Mouse (Mus musculus) brown adipose tissue, adult 24 weeks (tissue): ENCODE results near the gene Cnot8. TPM values are rescaled to one million over a fixed set of nuclear protein-coding genes. Genes with fewer than 3 reads are reported as not detected.
"Not testable (repeated sequence)": the region's sequence is repeated elsewhere in the genome, so short reads cannot be mapped to it uniquely, and the experiment has no call there.

Experiments used
- H3K27ac ChIP-seq: fragments of 200-500 bp; replicated peaks from 2 replicates; pipeline ENCODE4 v1.5.1; 2012; ENCODE audit warnings: low read depth, mild to moderate bottlenecking, low read length
- H3K4me1 ChIP-seq: fragments of 200-500 bp; 2 replicates; pipeline ENCODE4 v1.6.1; 2012; ENCODE audit warnings: low read length, mixed read lengths; ENCODE audit not compliant: control insufficient read depth, insufficient read depth, insufficient read length
- H3K4me3 ChIP-seq: fragments of 200-500 bp; 2 replicates; pipeline ENCODE4 v1.5.1; 2012; ENCODE audit warnings: low read depth, mild to moderate bottlenecking, low read length, moderate library complexity; ENCODE audit not compliant: insufficient read depth
- polyA plus RNA-seq: library from polyadenylated mRNA; stranded (reverse); fragments of >200 nt; gene quantifications from 2 replicates; pipeline ENCODE4 v1.2.4, GENCODE M21; 2012; ENCODE audit not compliant: missing spikeins, insufficient read depth, insufficient read length

Gene Cnot8
- 36.4 and 42.1 TPM in 2 replicates for polyA plus RNA-seq

DNA sequence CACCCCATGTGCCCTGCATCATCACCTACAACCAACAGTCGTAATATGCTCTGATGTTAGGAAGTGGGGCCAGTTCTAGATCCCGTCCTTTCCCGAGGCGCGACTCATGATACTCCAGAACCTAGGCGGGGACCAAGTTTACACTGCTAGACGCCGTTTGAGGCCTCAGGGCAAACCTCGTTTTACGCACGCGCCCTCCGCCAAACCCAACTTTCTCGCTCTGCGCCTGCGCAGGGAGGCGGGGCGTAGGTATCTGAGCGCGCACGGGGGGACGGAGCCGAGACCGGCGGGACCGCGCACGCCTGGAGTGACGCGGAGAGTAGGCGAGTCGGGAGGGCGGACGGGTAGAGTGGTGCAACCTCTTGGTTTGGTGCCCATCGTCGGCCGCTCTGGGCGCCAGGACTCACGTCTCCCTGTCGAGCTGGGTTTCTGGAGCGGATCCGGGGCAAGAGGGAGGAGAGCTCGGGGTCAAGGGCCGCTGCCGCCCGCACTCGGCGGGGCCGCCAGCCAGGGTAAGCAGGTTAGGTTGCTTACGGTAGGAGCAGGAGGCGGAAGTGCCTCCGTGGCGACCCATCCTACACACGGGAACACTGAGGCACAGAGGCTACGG lies at the start of gene Cnot8:
Gene Cnot8, plus strand, starts transcription at position 457 of the 610 bp plus-strand sequence.
- Histone ChIP-seq H3K27ac (peak within 1 kb of the TSS; percentile 86), H3K4me3 (peak within 1 kb of the TSS; percentile 86), H3K4me1 (peaks cover 15% of the 10 kb centered on the region)

- Histone ChIP-seq H3K4me3 (no peak overlapping the region), H3K27ac (no peak overlapping the region), H3K4me1 (no peaks in the 10 kb centered on the region)
Measured at GRCm38 (mm10) chr11:58057455-58057854, 46.5 kb upstream of the Cnot8 start.

DNA sequence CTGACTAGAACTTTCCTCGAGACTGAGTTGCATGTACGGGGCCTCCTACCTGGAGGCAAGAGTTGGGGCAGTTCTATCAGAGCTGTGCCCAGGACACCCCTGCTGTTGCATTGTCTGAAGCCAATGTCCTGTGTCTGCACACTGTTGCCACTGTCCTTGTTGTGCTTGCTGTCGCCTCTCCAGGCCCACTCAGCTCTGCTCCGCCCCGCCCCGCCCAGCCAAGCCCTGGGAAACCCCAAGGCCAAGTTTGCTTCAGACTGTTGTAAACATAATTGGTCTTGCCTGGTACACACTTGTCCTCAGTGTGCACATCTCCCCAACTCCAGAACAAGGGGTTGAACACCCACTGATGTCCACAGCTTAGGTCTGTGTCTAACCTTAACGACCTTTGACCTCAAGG lies 44.2 kb upstream of the Cnot8 start:
- not testable (repeated sequence) for H3K4me3 ChIP-seq, H3K4me1 ChIP-seq, H3K27ac ChIP-seq

DNA sequence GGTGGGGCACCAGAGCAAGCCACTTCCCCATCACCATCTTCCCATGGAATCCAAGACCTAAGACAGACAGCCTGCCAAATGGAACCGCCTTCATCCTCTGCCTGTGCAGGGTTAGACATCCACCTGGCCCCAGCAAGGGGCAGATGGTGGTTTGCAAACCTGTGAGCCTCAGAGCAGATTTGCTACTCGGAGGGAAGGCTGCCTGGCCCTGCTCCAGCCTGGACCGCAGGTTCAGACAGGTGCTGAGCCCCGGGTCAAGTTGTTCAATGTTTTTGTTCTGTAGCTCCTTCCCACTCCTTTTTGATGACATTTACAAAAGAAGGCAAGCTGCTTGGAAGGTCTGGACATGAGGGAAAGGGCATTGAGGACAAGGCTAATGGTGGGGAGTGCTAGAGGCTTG lies 42.7 kb upstream of the Cnot8 start:
- not testable (repeated sequence) for H3K4me1 ChIP-seq, H3K4me3 ChIP-seq, H3K27ac ChIP-seq

DNA sequence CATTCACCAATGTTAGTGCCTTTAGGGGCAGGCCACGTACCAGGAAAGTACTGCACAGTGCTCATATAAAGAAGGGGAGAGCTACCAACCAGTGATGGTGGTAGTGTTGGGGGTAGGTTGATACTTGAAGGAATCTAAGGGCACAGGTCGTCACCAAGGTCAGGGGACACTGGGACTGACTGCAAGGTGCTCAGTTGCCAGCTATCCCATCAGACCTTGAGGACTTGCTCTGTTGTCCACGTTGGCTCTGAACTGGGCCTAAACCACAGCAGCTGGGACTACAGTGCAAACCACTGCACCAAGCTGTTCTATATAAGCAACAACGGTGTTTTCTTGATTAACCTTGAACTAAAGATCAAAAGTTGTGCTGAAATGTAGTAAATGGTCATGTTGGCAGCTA lies 41.4 kb upstream of the Cnot8 start:
- Histone ChIP-seq H3K27ac (no peak overlapping the region), H3K4me1 (no peaks in the 10 kb centered on the region), H3K4me3 (no peak overlapping the region)

- Histone ChIP-seq H3K4me3 (no peak overlapping the region), H3K4me1 (no peaks in the 10 kb centered on the region), H3K27ac (no peak overlapping the region)
Measured at GRCm38 (mm10) chr11:58065025-58065424, 38.9 kb upstream of the Cnot8 start.

- H3K27ac ChIP-seq, result no peak overlapping the region
- H3K4me1 ChIP-seq, result no peaks in the 10 kb centered on the region
- no peak overlapping the region for H3K4me3 ChIP-seq
Measured at GRCm38 (mm10) chr11:58072978-58073377, 31.0 kb upstream of the Cnot8 start.

DNA sequence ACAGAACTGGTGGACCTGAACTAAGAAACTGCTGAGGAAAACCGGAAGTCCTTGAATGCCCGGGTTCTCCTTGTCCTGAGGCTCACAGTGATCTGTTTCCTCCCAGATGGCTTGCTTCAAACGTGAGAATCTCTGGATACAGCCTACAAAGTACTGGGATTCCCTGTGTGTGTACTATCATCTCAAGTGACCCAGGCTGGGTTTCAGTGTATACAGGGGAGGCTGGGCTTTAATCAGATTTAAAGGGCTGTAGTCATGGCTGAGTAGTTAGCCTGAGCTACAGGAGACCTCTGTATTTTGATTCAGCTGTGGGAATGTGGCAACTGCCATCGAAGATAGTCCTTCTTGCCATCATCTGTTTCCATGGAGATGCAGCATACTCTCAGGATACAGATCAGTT lies 26.7 kb upstream of the Cnot8 start:
- no peak overlapping the region for H3K4me3 ChIP-seq
- H3K27ac ChIP-seq, result no peak overlapping the region
- H3K4me1 ChIP-seq, result no peaks in the 10 kb centered on the region

DNA sequence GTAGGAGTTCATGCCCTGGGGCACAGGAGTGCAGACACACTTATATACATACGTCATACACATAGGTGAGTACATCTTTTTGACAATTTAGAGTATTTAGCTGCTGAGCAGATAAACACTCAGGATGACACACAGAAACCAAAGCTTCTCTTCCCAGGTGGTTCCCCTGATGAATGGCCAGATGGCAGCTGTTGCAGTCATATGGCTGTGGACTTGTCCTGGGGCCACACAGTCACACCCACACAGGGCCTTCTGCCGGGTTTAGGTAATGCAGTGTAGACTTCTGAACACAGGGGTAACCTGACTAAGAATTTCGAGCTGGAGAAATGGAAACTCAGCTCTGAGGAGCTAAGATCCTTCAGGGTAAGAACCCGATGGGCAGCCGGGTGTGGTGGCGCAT lies 22.2 kb upstream of the Cnot8 start:
- Histone ChIP-seq H3K4me3 (no peak overlapping the region), H3K4me1 (no peaks in the 10 kb centered on the region), H3K27ac (no peak overlapping the region)

- Histone ChIP-seq H3K4me3 (peak overlapping the region; percentile 60), H3K4me1 (no peaks in the 10 kb centered on the region), H3K27ac (no peak overlapping the region)
Measured at GRCm38 (mm10) chr11:58092541-58092940, 11.4 kb upstream of the Cnot8 start.

DNA sequence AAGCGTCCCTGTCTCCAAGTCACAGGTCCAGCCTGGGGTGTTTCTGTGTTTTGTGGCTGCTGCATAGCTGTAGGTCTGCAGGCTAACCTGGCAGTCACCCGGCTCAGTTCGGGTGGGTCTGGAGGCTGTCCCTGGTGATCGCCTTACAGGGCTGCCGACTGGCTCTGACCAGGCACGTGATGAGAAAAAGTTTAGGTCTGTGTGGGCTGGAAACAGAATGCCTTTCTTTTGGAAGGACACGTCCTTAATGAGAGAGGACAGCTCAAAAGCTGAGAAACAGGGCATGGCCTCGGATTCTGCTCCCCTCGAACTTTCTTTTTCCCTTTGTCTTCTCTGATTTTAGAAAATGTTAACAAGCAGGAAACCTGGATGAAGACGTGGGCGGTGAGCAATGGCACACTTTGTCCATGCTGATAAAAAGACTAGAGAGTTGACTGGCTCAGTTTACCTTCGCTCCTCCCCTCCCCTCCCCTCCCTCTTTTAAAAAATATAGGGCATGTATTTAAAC lies 10.9 kb upstream of the Cnot8 start, which contains the start of gene Gm12248:
Gene Gm12248, minus strand, starts transcription at position 114 of the 508 bp plus-strand sequence.
- H3K4me1 ChIP-seq, result no peaks in the 10 kb centered on the region

DNA sequence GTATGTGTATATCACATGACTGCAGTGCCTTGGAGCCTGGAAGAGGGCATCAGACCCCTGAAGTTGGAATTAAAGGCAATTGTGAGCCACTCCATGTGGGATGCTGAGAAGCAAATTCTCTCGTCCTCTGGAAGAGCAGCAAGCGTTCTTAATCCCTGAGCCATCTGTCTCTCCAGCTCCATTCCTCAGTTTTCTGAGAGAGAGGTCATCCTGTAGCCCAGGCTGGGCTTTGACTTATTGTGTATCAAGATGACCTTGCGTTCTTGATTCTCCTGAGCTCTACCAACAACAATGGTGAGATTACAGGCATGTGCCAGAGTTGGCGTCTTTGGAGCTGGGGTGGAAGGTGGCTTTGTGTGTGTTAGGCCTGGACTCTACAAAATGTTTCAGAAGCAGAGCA lies 9.2 kb upstream of the Cnot8 start:
- no peak overlapping the region for H3K4me3 ChIP-seq
- no peaks in the 10 kb centered on the region for H3K4me1 ChIP-seq
- no peak overlapping the region for H3K27ac ChIP-seq

More for the DNA sequence above, 10.9 kb upstream of the Cnot8 start, which contains the start of gene Gm12248:
- H3K4me3 ChIP-seq, result peak within 1 kb of the TSS; percentile 60
- H3K27ac ChIP-seq, result peak within 1 kb of the TSS; percentile 27; the same call in 1 of the 2 replicates

DNA sequence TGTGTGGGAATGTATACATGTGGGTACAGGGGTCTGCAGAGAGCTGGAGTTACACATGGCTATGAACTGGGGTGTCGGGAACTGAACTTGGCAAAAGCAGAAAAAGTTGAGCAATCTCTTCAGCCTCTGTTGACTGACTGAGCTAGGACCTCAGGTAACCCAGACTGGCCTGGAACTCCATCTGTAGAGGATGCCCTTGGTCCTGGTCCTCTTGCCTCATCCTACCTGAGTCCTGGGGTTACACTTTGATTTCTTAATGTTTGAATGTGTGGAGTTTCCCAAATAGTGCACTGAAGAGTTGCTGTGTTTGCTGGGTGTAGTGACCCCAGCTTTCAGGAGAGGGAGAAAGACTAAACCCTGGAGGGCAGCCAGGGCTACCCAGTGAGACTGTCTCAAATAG lies 8.4 kb upstream of the Cnot8 start:
- H3K4me1 ChIP-seq, result no peaks in the 10 kb centered on the region
- H3K27ac ChIP-seq, result no peak overlapping the region
- H3K4me3 ChIP-seq, result no peak overlapping the region

GRCm38 (mm10) chr11:58096160-58096559 lies 7.8 kb upstream of the Cnot8 start:
- H3K27ac ChIP-seq, result no peak overlapping the region
- H3K4me3 ChIP-seq, result no peak overlapping the region
- H3K4me1 ChIP-seq, result no peaks in the 10 kb centered on the region

DNA sequence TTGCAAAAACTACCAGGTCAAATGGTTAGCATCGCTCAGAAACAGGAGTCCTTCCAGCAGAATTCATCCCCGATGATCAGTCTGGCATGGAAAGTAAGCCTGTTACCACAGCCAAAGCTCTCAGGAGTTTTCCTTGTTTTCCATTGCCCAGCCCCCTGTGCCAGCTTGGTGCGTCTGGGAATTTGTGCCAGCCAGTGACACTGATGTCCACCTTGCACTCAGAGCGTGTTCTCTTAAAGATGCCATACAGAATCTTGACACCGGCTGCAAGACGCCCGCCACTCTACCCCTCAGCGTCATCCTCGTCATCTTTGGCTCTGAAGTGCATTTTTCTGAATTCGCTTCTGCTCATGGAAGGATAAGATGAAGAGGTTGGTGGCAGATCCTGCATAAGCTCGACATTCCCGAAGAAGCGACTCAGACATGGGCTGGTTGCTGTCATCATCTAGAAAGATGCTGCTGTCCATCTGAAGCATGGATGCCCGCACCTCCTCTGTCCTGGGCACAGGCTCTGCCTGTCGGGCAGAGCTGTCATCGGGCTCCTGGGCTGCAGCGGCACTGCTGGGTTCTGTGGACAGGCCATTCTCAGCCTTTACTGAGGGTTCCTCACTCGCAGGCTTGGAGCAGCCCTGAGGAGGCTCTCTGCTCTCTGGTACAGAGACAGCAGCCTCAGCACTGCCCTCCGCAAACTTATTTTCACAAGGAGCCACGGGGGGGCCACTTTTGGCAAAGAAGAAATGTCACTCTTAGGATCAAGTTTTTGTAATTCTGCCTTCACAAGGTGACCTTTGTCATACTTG lies 6.9 kb upstream of the Cnot8 start:
- no peak overlapping the region; the same call in 1 of the 2 replicates for H3K27ac ChIP-seq
- peak overlapping the region; percentile 65 for H3K4me3 ChIP-seq
- H3K4me1 ChIP-seq, result no peaks in the 10 kb centered on the region
